Mouse (Mus musculus): ENCODE data around the gene Cybrd1.

DNA sequence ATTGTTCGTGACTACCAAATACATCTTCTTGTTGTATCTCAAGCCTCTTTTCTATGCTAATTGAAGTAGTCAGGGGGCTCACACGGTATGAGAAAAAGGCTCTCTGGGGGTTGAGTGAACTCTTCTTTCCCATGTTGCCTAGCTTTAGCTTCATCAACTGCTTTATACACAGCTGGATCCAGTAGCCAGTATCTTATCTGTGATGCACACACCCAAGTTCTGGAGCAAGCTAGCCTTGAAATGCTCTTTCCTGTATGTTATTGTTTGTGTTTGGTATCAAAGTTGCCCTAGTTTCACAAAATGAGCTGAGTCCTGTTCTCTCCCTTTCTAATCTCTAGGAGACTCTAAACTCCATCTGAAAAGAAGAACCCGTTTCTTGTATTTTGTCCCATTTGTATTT lies 70.2 kb downstream of the Cybrd1 start:
- no peak for TF ChIP-seq POLR2A (IDR thresholded peaks at IDR 0.05; ENCODE audit: control insufficient read depth, low read depth, low read length)
- no peak for TF ChIP-seq CTCF (IDR thresholded peaks at IDR 0.05; ENCODE audit: control insufficient read depth, insufficient read depth, insufficient replicate concordance, low read depth, low read length)

Measured in testis, adult 2 months (tissue).